Mouse (Mus musculus) midbrain, postnatal 0 days (tissue): ENCODE measurements around the gene Plac1. TPM values are rescaled to one million over a fixed set of nuclear protein-coding genes. Genes with fewer than 3 reads are reported as not detected.

Source experiments
- ATAC-seq: fragments of 200-750 bp; cut with Nextera tagmentation; 2 replicates; pipeline ENCODE4 v1.8.0; 2017; ENCODE audit warnings: moderate number of reproducible peaks, mild to moderate bottlenecking, moderate TSS enrichment, moderate library complexity; ENCODE audit not compliant: low FRiP score
- DNase-seq: peaks from one replicate; pipeline ENCODE4 v3.0.0-alpha.2; 2015; ENCODE audit warnings: low spot score
- H3K27ac ChIP-seq: fragments of 300-500 bp; sonication (generic); 2 replicates; pipeline ENCODE4 v1.5.1; 2014; ENCODE audit warnings: low read depth, mild to moderate bottlenecking, low read length, mixed read lengths
- H3K27me3 ChIP-seq: fragments of 300-500 bp; sonication (generic); 2 replicates; pipeline ENCODE4 v1.6.1; 2014; ENCODE audit warnings: low read length, control low read depth, mixed read lengths; ENCODE audit not compliant: insufficient read depth
- H3K36me3 ChIP-seq: fragments of 300-500 bp; sonication (generic); 2 replicates; pipeline ENCODE4 v1.6.1; 2014; ENCODE audit warnings: low read length, control low read depth, mixed read lengths; ENCODE audit not compliant: insufficient read depth
- H3K4me1 ChIP-seq: fragments of 300-500 bp; sonication (generic); 2 replicates; pipeline ENCODE4 v1.6.1; 2014; ENCODE audit warnings: mild to moderate bottlenecking, control low read depth, antibody characterized with exemption, low read length, mixed read lengths; ENCODE audit not compliant: insufficient read depth
- H3K4me2 ChIP-seq: fragments of 300-500 bp; sonication (generic); 2 replicates; pipeline ENCODE4 v1.6.1; 2014; ENCODE audit warnings: low read depth, mild to moderate bottlenecking, low read length, mixed read lengths; ENCODE audit not compliant: poor library complexity, severe bottlenecking
- H3K4me3 ChIP-seq: fragments of 300-500 bp; sonication (generic); 2 replicates; pipeline ENCODE4 v1.5.1; 2014; ENCODE audit warnings: low read depth, mild to moderate bottlenecking, low read length, moderate library complexity
- H3K9ac ChIP-seq: fragments of 300-500 bp; sonication (generic); replicated peaks from 2 replicates; pipeline ENCODE4 v1.6.1; 2014; ENCODE audit warnings: mild to moderate bottlenecking, low read length, moderate library complexity, mixed read lengths; ENCODE audit not compliant: poor library complexity, severe bottlenecking
- H3K9me3 ChIP-seq: fragments of 300-500 bp; sonication (generic); 2 replicates; pipeline ENCODE4 v1.6.1; 2016; ENCODE audit warnings: low read length, control low read depth
- CTCF ChIP-seq: IDR thresholded peaks from 2 replicates; pipeline ENCODE4 v1.5.1; 2016; ENCODE audit warnings: antibody characterized with exemption, mild to moderate bottlenecking
- WGBS: fragments of 180-500 bp; shearing (Covaris S2); extraction: QIAGEN DNeasy Blood & Tissue Kit; methylation state at CpG from one replicate; pipeline ENCODE4 v1.1.7; 2014; 5-methylcytosine and 5-hydroxymethylcytosine counted together
- polyA plus RNA-seq: library from polyadenylated mRNA; unstranded; fragments of >200 nt; fragmentation: Nextera tagmentation; extraction: Ambion mirVana; gene quantifications from 2 replicates; pipeline ENCODE4 v1.2.1, GENCODE M21; 2015
- total RNA-seq: library from RNA; depleted of rRNA; stranded (reverse); fragments of >200 nt; gene quantifications from 2 replicates; pipeline ENCODE4 v1.2.3, GENCODE M21; 2014

Gene Plac1
- total and polyA plus RNA-seq, 2 experiments from 2014 or later: 0.25 TPM; not detected in 1

DNA sequence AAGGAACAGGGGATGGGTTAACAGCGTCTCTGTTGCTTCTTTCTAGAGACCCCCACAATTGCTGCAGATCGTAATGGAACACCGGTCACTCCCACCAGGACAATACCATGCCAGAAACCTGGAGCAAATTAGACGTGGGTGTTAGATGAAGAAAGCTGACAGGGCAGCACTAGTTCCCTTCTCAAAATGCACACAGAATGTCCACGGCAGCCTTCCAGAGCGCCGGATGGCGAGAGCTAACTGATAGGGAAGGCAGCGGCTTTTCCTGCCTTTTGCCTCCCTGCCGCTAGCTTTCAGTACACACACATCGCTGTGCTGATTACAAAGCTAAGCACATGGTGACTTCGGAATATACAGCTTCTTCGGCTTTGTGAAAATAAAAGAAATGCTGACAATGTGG is 7.9 kb downstream of the Plac1 start:
- Histone ChIP-seq H3K9ac (0 out of 2 replicates have a peak overlapping the region, but pooled peaks have one; percentile 19), H3K4me2 (peak overlapping the region; percentile 43), H3K27me3 (no peaks in the 10 kb centered on the region), H3K36me3 (no peaks in the 10 kb centered on the region), H3K4me1 (no peaks in the 10 kb centered on the region), H3K9me3 (no peaks in the 10 kb centered on the region), H3K27ac (no peak overlapping the region), H3K4me3 (peak overlapping the region; percentile 31)
- TF ChIP-seq CTCF: no peak
- DNase-seq: peak; percentile 36
- ATAC-seq: no peak
- WGBS: 26% methylated on average over 13 of the region's 13 CpGs

- H3K9me3 ChIP-seq: no peaks in the 10 kb centered on the region
- H3K4me3 ChIP-seq: no peak overlapping the region
- ATAC-seq (no peak), DNase-seq (no peak)
- H3K9ac ChIP-seq: no peak overlapping the region
- H3K4me2 ChIP-seq: no peak overlapping the region
- no peaks in the 10 kb centered on the region for H3K4me1 ChIP-seq
- 71% methylated on average over 6 of the region's 6 CpGs for whole genome bisulfite sequencing
- H3K27ac ChIP-seq: no peak overlapping the region
- H3K27me3 ChIP-seq: no peaks in the 10 kb centered on the region
- no peak for TF ChIP-seq CTCF
- no peaks in the 10 kb centered on the region for H3K36me3 ChIP-seq
Observed at GRCm38 (mm10) chrX:53224353-53224944, 15.5 kb downstream of the Plac1 start.

DNA sequence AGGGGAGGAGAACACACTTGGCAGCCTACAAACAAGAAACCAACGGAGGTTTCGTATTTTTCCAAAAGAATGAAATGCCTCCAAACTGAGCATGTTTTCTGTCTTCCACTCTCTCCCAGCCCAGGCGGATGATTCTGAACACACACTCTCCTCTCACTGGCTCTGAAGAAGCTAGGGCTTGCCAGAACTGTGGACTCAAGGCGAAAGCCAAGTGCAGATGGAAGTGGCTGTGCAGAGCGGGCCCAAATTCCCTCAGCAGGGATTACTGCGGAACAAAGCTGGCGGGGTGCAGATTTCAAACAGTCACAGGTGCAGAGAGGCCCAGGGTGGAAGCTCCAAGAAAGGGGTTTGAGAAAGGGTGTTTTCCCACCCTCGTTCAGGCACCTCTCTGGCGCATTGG is 19.1 kb downstream of the Plac1 start:
- no peak for TF ChIP-seq CTCF
- no peaks in the 10 kb centered on the region for H3K27me3 ChIP-seq
- WGBS: 73% methylated on average over 9 of the region's 9 CpGs
- H3K36me3 ChIP-seq: no peaks in the 10 kb centered on the region
- H3K4me1 ChIP-seq: no peaks in the 10 kb centered on the region
- no peak overlapping the region for H3K4me2 ChIP-seq
- no peak overlapping the region for H3K4me3 ChIP-seq
- DNase-seq: no peak
- ATAC-seq: no peak
- no peak overlapping the region for H3K27ac ChIP-seq
- H3K9me3 ChIP-seq: no peaks in the 10 kb centered on the region
- no peak overlapping the region for H3K9ac ChIP-seq

GRCm38 (mm10) chrX:53214557-53215229 is 25.2 kb downstream of the Plac1 start:
- no peaks in the 10 kb centered on the region for H3K36me3 ChIP-seq
- no peak overlapping the region for H3K27ac ChIP-seq
- ATAC-seq (no peak), DNase-seq (peak; percentile 12)
- no peak overlapping the region for H3K4me2 ChIP-seq
- no peaks in the 10 kb centered on the region for H3K4me1 ChIP-seq
- H3K9me3 ChIP-seq: no peaks in the 10 kb centered on the region
- H3K9ac ChIP-seq: no peak overlapping the region
- TF ChIP-seq CTCF: no peak
- no peaks in the 10 kb centered on the region for H3K27me3 ChIP-seq
- H3K4me3 ChIP-seq: no peak overlapping the region
- WGBS: 70% methylated on average over 7 of the region's 7 CpGs

GRCm38 (mm10) chrX:53213838-53214237 is 26.1 kb downstream of the Plac1 start:
- Histone ChIP-seq H3K4me1 (no peaks in the 10 kb centered on the region), H3K4me3 (no peak overlapping the region), H3K36me3 (no peaks in the 10 kb centered on the region), H3K27ac (no peak overlapping the region), H3K4me2 (no peak overlapping the region), H3K9me3 (no peaks in the 10 kb centered on the region), H3K9ac (no peak overlapping the region), H3K27me3 (no peaks in the 10 kb centered on the region)
- ATAC-seq (no peak), DNase-seq (no peak)
- WGBS: 71% methylated on average over 2 of the region's 2 CpGs
- no peak for TF ChIP-seq CTCF

DNA sequence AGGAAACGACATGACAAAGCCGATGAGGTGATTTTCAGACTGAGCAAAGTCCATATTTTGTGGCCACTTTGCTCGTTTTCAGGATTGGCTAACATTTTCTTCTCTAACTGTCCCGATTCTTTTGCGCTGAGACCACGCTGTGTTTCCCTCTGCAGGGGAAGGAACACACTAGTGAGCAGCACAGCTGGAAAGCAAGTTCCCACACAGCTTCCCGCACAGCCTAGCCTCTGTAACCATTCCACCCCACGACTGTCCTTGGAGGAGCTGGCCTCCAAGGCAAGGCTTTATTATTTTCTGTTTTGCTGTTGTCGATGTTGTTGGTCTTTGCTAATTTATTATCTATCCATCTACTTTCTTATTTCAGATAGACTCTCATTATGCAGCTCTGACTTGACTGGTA is 27.4 kb downstream of the Plac1 start:
- no peak for TF ChIP-seq CTCF
- Histone ChIP-seq H3K9me3 (no peaks in the 10 kb centered on the region), H3K4me3 (no peak overlapping the region), H3K27ac (no peak overlapping the region), H3K36me3 (no peaks in the 10 kb centered on the region), H3K9ac (no peak overlapping the region), H3K4me2 (no peak overlapping the region), H3K27me3 (no peaks in the 10 kb centered on the region), H3K4me1 (no peaks in the 10 kb centered on the region)
- 48% methylated on average over 9 of the region's 9 CpGs for WGBS
- DNase-seq (no peak), ATAC-seq (no peak)
